Mouse (Mus musculus) lung, adult 2 months (tissue): ENCODE measurements around the gene Rfc4. TPM values are rescaled to one million over a fixed set of nuclear protein-coding genes. Genes with fewer than 3 reads are reported as not detected.
"Not testable (repeated sequence)": the region's sequence is repeated elsewhere in the genome, so short reads cannot be mapped to it uniquely, and the experiment has no call there.

ENCODE experiments used
- DNase-seq: peaks from one replicate; pipeline ENCODE4 v3.0.0; 2022
- H3K4me1 ChIP-seq: fragments of 200-500 bp; 2 replicates; pipeline ENCODE4 v1.6.1; 2011; ENCODE audit warnings: low read length; ENCODE audit not compliant: control insufficient read depth, insufficient read depth
- H3K4me3 ChIP-seq: fragments of 200-500 bp; replicated peaks from 2 replicates; pipeline ENCODE3; 2011; ENCODE audit warnings: low read depth, mild to moderate bottlenecking, control low read depth, low read length; ENCODE audit errors: extremely low read depth
- CTCF ChIP-seq: fragments of 200-500 bp; IDR thresholded peaks from 2 replicates; pipeline ENCODE4 v1.5.1; 2011; ENCODE audit warnings: mild to moderate bottlenecking, low read length, control low read depth; ENCODE audit not compliant: insufficient read depth
- POLR2A ChIP-seq: fragments of 200-500 bp; IDR thresholded peaks from 2 replicates; pipeline ENCODE4 v1.6.1; 2011; ENCODE audit warnings: low read depth, mild to moderate bottlenecking, control low read depth, low read length, borderline replicate concordance; ENCODE audit errors: extremely low read depth
- WGBS: fragments of 180-500 bp; shearing (Covaris S2); methylation state at CpG from one replicate; pipeline ENCODE4 v1.1.7; 2018; 5-methylcytosine and 5-hydroxymethylcytosine counted together
- polyA plus RNA-seq: library from polyadenylated mRNA; depleted of rRNA; stranded (reverse); fragments of >200 nt; gene quantifications from 2 replicates; pipeline ENCODE4 v1.2.3, GENCODE M21; 2012; rRNA removed

The Rfc4 gene
- polyA plus RNA-seq, 1 experiment = 0.57 TPM

DNA sequence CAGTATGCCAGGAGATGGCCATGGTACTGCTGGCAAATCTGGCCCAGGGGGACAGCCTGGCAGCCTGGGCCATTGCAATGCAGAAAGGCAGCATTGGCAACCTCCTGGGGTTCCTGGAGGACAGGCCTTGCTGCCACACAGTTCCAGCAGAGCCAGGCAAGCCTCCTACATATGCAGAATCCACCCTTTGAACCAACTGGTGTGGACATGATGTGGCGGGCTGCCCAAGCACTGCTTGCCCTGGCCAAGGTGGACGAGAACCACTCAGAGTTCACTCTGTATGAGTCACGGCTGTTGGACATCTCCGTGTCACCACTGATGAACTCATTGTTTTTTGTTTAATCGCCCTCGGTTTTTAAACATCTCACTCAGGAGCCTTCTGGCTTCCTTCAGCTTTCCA lies 33.4 kb downstream of the Rfc4 start:
- no peak overlapping the region for H3K4me3 ChIP-seq
- 84% methylated on average over 6 of the region's 6 CpGs for WGBS
- no peak for TF ChIP-seq CTCF
- DNase-seq = no peak
- H3K4me1 ChIP-seq = no peaks in the 10 kb centered on the region

DNA sequence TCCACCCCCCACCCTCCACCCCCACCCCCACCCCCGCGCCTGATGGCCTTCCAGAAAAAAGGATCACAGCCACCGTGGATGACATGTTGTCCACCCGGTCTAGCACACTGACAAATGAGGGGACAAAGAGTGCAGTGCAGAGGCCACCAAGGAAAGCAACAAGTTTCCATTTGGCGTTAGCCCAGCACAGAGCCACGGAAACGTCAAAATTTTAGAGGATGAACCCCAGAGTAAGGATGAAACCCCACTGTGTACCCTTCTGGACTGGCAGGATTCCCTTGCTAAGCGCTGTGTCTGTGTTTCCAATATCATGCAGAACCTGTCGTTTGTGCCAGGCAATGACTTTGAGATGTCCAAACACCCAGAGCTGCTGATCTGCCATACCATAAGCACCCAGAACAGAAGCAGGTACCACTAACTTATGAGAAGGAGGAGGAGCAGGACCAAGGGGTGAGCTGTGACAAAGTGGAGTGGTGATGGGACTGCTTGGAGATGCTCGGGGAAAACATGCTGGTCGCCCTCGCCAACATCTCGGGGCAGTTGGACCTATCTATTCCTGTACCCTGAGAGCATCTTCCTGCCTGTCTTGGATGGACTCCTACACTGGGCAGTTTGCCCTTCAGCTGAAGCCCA lies 34.1 kb downstream of the Rfc4 start:
- WGBS = 72% methylated on average over 13 of the region's 13 CpGs
- TF ChIP-seq CTCF = no peak
- TF ChIP-seq POLR2A = no peak
- Histone ChIP-seq H3K4me1 (no peaks in the 10 kb centered on the region), H3K4me3 (no peak overlapping the region)
- DNase-seq = no peak

DNA sequence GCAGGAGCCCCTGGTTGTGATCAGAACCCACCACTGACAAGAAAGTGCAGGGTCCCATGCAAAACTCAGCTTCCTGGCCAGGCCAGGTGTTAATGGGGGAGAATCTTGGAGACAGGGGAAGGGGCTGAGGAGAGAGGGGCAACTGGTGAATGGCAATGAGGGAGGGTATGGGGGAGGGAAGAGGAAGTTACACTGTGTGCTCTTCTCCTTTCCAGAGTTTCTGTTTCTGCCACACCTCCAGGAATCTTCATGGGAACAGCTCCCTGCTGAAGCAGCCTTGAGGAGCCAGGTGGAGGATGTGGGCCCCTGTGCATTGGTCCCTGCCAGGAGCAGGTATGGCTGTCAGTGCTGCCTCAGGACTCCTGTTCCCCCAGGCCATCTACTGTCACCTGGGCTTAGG lies 36.2 kb downstream of the Rfc4 start:
- DNase-seq, H3K4me3 ChIP-seq: not testable (repeated sequence)

DNA sequence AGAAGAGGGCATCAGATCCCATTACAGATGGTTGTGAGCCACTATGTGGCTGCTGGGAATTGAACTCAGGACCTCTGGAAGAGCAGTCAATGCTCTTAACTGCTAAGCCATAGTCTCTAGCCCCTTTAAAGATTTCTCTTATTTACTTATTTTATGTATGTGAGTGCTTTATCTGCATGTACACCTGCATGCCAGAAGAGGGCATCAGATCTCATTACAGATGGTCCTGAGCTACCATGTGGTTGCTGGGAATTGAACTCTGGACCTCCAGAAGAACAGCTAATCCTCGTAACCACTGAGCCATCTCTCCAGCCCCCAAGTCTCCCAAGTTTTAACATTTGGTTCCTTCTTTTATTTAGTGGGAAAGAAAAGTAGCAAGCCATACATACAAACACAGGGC lies 39.0 kb downstream of the Rfc4 start:
- H3K4me1 ChIP-seq, DNase-seq, H3K4me3 ChIP-seq: not testable (repeated sequence)
- WGBS = 79% methylated on average over 1 of the region's 1 CpGs

More for the DNA sequence above, 36.2 kb downstream of the Rfc4 start:
- H3K4me1 ChIP-seq = not testable (repeated sequence)

DNA sequence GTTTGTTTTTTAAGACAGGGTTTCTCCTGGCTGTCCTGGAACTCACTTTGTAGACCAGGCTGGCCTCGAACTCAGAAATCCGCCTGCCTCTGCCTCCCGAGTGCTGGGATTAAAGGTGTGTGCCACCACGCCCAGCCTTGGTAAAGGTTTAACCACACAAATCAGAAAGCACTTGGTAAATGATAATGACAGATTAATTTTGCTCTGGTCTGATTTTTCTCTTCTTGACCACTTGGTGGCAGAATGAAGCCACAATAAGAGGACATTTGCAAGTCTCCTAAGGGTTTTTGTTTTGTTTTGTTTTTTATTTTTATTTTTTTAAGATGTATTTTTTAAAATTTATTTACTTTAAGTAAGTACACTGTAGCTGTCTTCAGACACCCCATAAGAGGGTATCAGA lies 39.8 kb downstream of the Rfc4 start:
- H3K4me1 ChIP-seq, H3K4me3 ChIP-seq, DNase-seq: not testable (repeated sequence)
- 36% methylated on average over 4 of the region's 4 CpGs for WGBS

DNA sequence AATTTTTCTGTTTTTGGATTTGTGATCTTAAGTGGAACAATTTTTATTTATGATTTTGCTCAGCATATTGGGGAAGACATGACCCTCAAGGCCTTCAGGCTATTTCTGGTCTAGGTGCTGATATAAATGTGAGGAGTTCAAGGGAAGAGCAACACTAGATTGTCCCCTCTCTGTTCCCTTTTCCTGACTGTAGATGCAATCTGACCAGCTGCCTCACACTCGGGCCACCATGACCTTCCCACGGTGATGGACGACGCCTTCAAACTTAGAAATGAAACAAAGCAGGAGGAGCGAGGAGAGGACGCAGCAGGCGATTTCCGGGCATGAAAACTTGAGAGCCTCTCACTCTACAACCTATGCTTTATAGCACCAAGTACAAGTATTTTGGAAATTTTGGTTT lies 40.4 kb downstream of the Rfc4 start:
- not testable (repeated sequence) for H3K4me1 ChIP-seq, DNase-seq, H3K4me3 ChIP-seq
- WGBS = 60% methylated on average over 8 of the region's 8 CpGs

DNA sequence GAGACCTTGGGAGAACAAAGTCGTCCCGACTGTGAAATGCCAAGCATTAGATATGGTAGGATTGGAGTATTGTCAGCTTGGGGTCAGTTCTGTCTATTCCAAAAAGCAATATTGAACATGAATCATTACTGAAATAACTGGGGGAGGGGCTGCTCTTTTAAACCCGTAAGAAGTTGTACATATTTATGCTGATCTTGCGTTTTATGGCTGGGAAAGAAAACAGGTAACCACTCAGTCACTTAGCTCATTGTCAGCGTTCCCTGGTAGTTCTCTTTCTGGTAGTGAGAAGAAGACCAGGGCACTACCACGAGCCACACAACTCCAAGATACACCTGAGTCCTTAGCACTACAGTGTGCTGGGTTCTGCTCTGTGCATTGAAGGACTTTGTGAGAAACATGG lies 50.0 kb downstream of the Rfc4 start:
- not testable (repeated sequence) for H3K4me3 ChIP-seq, DNase-seq, H3K4me1 ChIP-seq
- WGBS = 84% methylated on average over 6 of the region's 6 CpGs

Other genes starting within 250 kb of the Rfc4 start
- gene Ahsg, start 236.5 kb downstream of the Rfc4 start, polyA plus RNA-seq = 4.1 and 5.8 TPM in 2 replicates
- gene Fetub, start 209.4 kb downstream of the Rfc4 start, polyA plus RNA-seq = 4.1 and 20.9 TPM in 2 replicates
- 0.22 TPM in 1 of 2 replicates, not detected in the other for gene Hrg, start 176.7 kb downstream of the Rfc4 start, polyA plus RNA-seq
- 0.51 TPM in 1 of 2 replicates, not detected in the other for gene Kng2, start 98.3 kb downstream of the Rfc4 start, polyA plus RNA-seq
- 0.12 and 0.14 TPM in 2 replicates for gene Kng1, start 69.9 kb downstream of the Rfc4 start, polyA plus RNA-seq
- gene Eif4a2, start 20.3 kb downstream of the Rfc4 start, polyA plus RNA-seq = 71.3 and 141 TPM in 2 replicates
- gene Adipoq, start 18.8 kb upstream of the Rfc4 start, polyA plus RNA-seq = 19.3 and 57.0 TPM in 2 replicates
- gene St6gal1, start 97.0 kb upstream of the Rfc4 start, polyA plus RNA-seq = 22.1 and 28.0 TPM in 2 replicates